Mouse (Mus musculus) spleen, adult 18-20 months (tissue): ENCODE data around the gene Ifnb1.

ENCODE experiments used
- DNase-seq, 2 experiments: peaks; one replicate each; pipeline ENCODE4 v3.0.0; 2022; ENCODE audit warnings: mixed read lengths in 2 of 2

The Ifnb1 gene

GRCm38 (mm10) chr4:88496321-88497018 is 26.1 kb downstream of the Ifnb1 start:
- no peak for DNase-seq

GRCm38 (mm10) chr4:88489622-88490021 is 33.0 kb downstream of the Ifnb1 start:
- no peak for DNase-seq

- DNase-seq: no peak
Measured at GRCm38 (mm10) chr4:88488107-88488506, 34.5 kb downstream of the Ifnb1 start.

GRCm38 (mm10) chr4:88480130-88480529 is 42.4 kb downstream of the Ifnb1 start:
- DNase-seq: no peak

GRCm38 (mm10) chr4:88478809-88479186 is 43.8 kb downstream of the Ifnb1 start:
- no peak for DNase-seq

- DNase-seq: no peak
Measured at GRCm38 (mm10) chr4:88478177-88478808, 44.3 kb downstream of the Ifnb1 start.

GRCm38 (mm10) chr4:88476511-88477210 is 45.9 kb downstream of the Ifnb1 start:
- no peak for DNase-seq

- no peak for DNase-seq
Measured at GRCm38 (mm10) chr4:88476084-88476483, 46.5 kb downstream of the Ifnb1 start.
